Mouse (Mus musculus) intestine, postnatal 0 days (tissue): ENCODE data around the gene Cryaa. TPM values are rescaled to one million over a fixed set of nuclear protein-coding genes. Genes with fewer than 3 reads are reported as not detected.

Source experiments
- ATAC-seq: fragments of 200-750 bp; cut with Nextera tagmentation; 2 replicates; pipeline ENCODE4 v1.8.0; 2017; ENCODE audit warnings: mild to moderate bottlenecking, moderate TSS enrichment, moderate library complexity
- H3K27ac ChIP-seq: fragments of 300-500 bp; sonication (generic); 2 replicates; pipeline ENCODE4 v1.5.1; 2014; ENCODE audit warnings: mild to moderate bottlenecking, low read depth, low read length, moderate library complexity
- H3K27me3 ChIP-seq: fragments of 300-500 bp; sonication (generic); replicated peaks from 2 replicates; pipeline ENCODE4 v1.6.1; 2014; ENCODE audit warnings: low read length, mixed read lengths; ENCODE audit not compliant: control insufficient read depth, insufficient read depth
- H3K36me3 ChIP-seq: fragments of 300-500 bp; sonication (generic); 2 replicates; pipeline ENCODE4 v1.6.1; 2014; ENCODE audit warnings: mild to moderate bottlenecking, moderate library complexity; ENCODE audit not compliant: control insufficient read depth, insufficient read depth
- H3K4me1 ChIP-seq: fragments of 300-500 bp; sonication (generic); replicated peaks from 2 replicates; pipeline ENCODE4 v1.6.1; 2014; ENCODE audit warnings: antibody characterized with exemption, low read length, mixed read lengths; ENCODE audit not compliant: control insufficient read depth, insufficient read depth
- H3K4me2 ChIP-seq: fragments of 300-500 bp; sonication (generic); replicated peaks from 2 replicates; pipeline ENCODE4 v1.6.1; 2014; ENCODE audit warnings: low read depth, mild to moderate bottlenecking, moderate library complexity
- H3K4me3 ChIP-seq: fragments of 300-500 bp; sonication (generic); 2 replicates; pipeline ENCODE4 v1.5.1; 2014; ENCODE audit warnings: low read depth, low read length
- H3K9ac ChIP-seq: fragments of 300-500 bp; sonication (generic); 2 replicates; pipeline ENCODE4 v1.6.1; 2014; ENCODE audit warnings: mild to moderate bottlenecking, low read depth, low read length
- H3K9me3 ChIP-seq: fragments of 300-500 bp; sonication (generic); 2 replicates; pipeline ENCODE4 v1.6.1; 2016; ENCODE audit warnings: mixed run types; ENCODE audit not compliant: control insufficient read depth
- CTCF ChIP-seq: sonication (generic); IDR thresholded peaks from 2 replicates; pipeline ENCODE4 v1.5.1; 2016; ENCODE audit warnings: low read depth, mild to moderate bottlenecking, control low read depth, antibody characterized with exemption, moderate library complexity
- WGBS: fragments of 180-500 bp; shearing (Covaris S2); extraction: QIAGEN DNeasy Blood & Tissue Kit; methylation state at CpG from one replicate; pipeline ENCODE4 v1.1.7; 2014; 5-methylcytosine and 5-hydroxymethylcytosine counted together
- polyA plus RNA-seq: library from polyadenylated mRNA; unstranded; fragments of >200 nt; fragmentation: Nextera tagmentation; extraction: Ambion mirVana; gene quantifications from 2 replicates; pipeline ENCODE4 v1.2.1, GENCODE M21; 2015

Gene Cryaa
- polyA plus RNA-seq = 0.09 TPM in 1 of 2 replicates, not detected in the other

GRCm38 (mm10) chr17:31677507-31677906, at the start of gene Cryaa:
Cryaa (plus strand) TSS chr17:31677807.
- H3K4me3 ChIP-seq = no peak within 1 kb of the TSS
- TF ChIP-seq CTCF = no peak
- no peaks in the 10 kb centered on the region for H3K9me3 ChIP-seq
- no peaks in the 10 kb centered on the region for H3K36me3 ChIP-seq
- no peak within 1 kb of the TSS for H3K4me2 ChIP-seq
- H3K27ac ChIP-seq = no peak within 1 kb of the TSS
- no peak within 1 kb of the TSS for H3K9ac ChIP-seq
- WGBS = 76% methylated on average over 8 of the region's 8 CpGs
- no peak for ATAC-seq
- no peaks in the 10 kb centered on the region for H3K4me1 ChIP-seq
- no peaks in the 10 kb centered on the region for H3K27me3 ChIP-seq

GRCm38 (mm10) chr17:31627961-31628360, 49.6 kb upstream of the Cryaa start:
- Histone ChIP-seq H3K27me3 (no peaks in the 10 kb centered on the region), H3K9me3 (no peaks in the 10 kb centered on the region), H3K36me3 (no peaks in the 10 kb centered on the region), H3K4me2 (no peak overlapping the region), H3K4me3 (no peak overlapping the region), H3K27ac (no peak overlapping the region), H3K4me1 (no peaks in the 10 kb centered on the region), H3K9ac (no peak overlapping the region)
- no peak for TF ChIP-seq CTCF
- WGBS = 95% methylated on average over 2 of the region's 2 CpGs
- no peak for ATAC-seq

GRCm38 (mm10) chr17:31631081-31631800, 46.4 kb upstream of the Cryaa start:
- Histone ChIP-seq H3K27ac (no peak overlapping the region), H3K9ac (no peak overlapping the region), H3K9me3 (no peaks in the 10 kb centered on the region), H3K4me1 (no peaks in the 10 kb centered on the region), H3K27me3 (peaks cover 8% of the 10 kb centered on the region), H3K4me2 (no peak overlapping the region), H3K36me3 (no peaks in the 10 kb centered on the region), H3K4me3 (no peak overlapping the region)
- no peak for TF ChIP-seq CTCF
- ATAC-seq = no peak
- WGBS = 75% methylated on average over 10 of the region's 10 CpGs

- WGBS = 74% methylated on average over 6 of the region's 6 CpGs
- H3K36me3 ChIP-seq = no peaks in the 10 kb centered on the region
- H3K27ac ChIP-seq = no peak overlapping the region
- no peak overlapping the region for H3K4me2 ChIP-seq
- H3K9ac ChIP-seq = no peak overlapping the region
- no peak for ATAC-seq
- no peaks in the 10 kb centered on the region for H3K4me1 ChIP-seq
- no peak for TF ChIP-seq CTCF
- H3K27me3 ChIP-seq = peaks cover 15% of the 10 kb centered on the region
- no peaks in the 10 kb centered on the region for H3K9me3 ChIP-seq
- no peak overlapping the region for H3K4me3 ChIP-seq
Measured at GRCm38 (mm10) chr17:31633007-31633406, 44.6 kb upstream of the Cryaa start.

- Histone ChIP-seq H3K9me3 (no peaks in the 10 kb centered on the region), H3K36me3 (no peaks in the 10 kb centered on the region), H3K4me3 (no peak overlapping the region), H3K9ac (no peak overlapping the region), H3K27ac (no peak overlapping the region), H3K27me3 (peaks cover 15% of the 10 kb centered on the region), H3K4me2 (no peak overlapping the region), H3K4me1 (no peaks in the 10 kb centered on the region)
- no peak for TF ChIP-seq CTCF
- 88% methylated on average over 5 of the region's 5 CpGs for WGBS
- no peak for ATAC-seq
Measured at GRCm38 (mm10) chr17:31634896-31635295, 42.7 kb upstream of the Cryaa start.

GRCm38 (mm10) chr17:31635781-31636180, 41.8 kb upstream of the Cryaa start:
- TF ChIP-seq CTCF = no peak
- no peak overlapping the region for H3K27ac ChIP-seq
- H3K4me2 ChIP-seq = no peak overlapping the region
- H3K9me3 ChIP-seq = no peaks in the 10 kb centered on the region
- no peaks in the 10 kb centered on the region for H3K4me1 ChIP-seq
- H3K4me3 ChIP-seq = no peak overlapping the region
- no peak overlapping the region for H3K9ac ChIP-seq
- peaks cover 15% of the 10 kb centered on the region for H3K27me3 ChIP-seq
- ATAC-seq = no peak
- no peaks in the 10 kb centered on the region for H3K36me3 ChIP-seq
- 60% methylated on average over 11 of the region's 11 CpGs for WGBS
